Mouse (Mus musculus) bone marrow, adult 2 months (tissue): Measurements from ENCODE around the gene Fbxl5.

Experiments
- CTCF ChIP-seq: fragments of 200-500 bp; IDR thresholded peaks from 2 replicates; pipeline ENCODE4 v1.5.1; 2011; ENCODE audit warnings: low read length, control low read depth; ENCODE audit not compliant: control insufficient read depth, insufficient read depth
- POLR2A ChIP-seq: fragments of 200-500 bp; IDR thresholded peaks from 2 replicates; pipeline ENCODE4 v1.6.1; 2011; ENCODE audit warnings: low read depth, mild to moderate bottlenecking, control low read depth, low read length, borderline replicate concordance; ENCODE audit not compliant: control insufficient read depth

GRCm38 (mm10) chr5:43846227-43846626, 24.8 kb upstream of the Fbxl5 start:
- TF ChIP-seq CTCF: no peak
- TF ChIP-seq POLR2A: no peak
